Mouse (Mus musculus) heart, embryonic 13.5 days (tissue): ENCODE results near the gene Gm19935. TPM values are rescaled to one million over a fixed set of nuclear protein-coding genes. Genes with fewer than 3 reads are reported as not detected.

Source experiments
- ATAC-seq: fragments of 200-750 bp; cut with Nextera tagmentation; 2 replicates; pipeline ENCODE4 v1.8.0; 2017; ENCODE audit warnings: moderate TSS enrichment; ENCODE audit not compliant: insufficient number of reproducible peaks, low FRiP score, low TSS enrichment; ENCODE audit errors: extremely low read depth
- H3K27ac ChIP-seq: fragments of 300-500 bp; sonication (generic); replicated peaks from 2 replicates; pipeline ENCODE4 v1.5.1; 2015; ENCODE audit warnings: moderate library complexity, mild to moderate bottlenecking, inconsistent platforms
- H3K27me3 ChIP-seq: fragments of 300-500 bp; sonication (generic); replicated peaks from 2 replicates; pipeline ENCODE4 v1.6.1; 2015; ENCODE audit warnings: mild to moderate bottlenecking, inconsistent platforms
- H3K36me3 ChIP-seq: fragments of 300-500 bp; sonication (generic); 2 replicates; pipeline ENCODE4 v1.6.1; 2015; ENCODE audit warnings: mild to moderate bottlenecking, inconsistent platforms
- H3K4me1 ChIP-seq: fragments of 300-500 bp; sonication (generic); 2 replicates; pipeline ENCODE4 v1.6.1; 2015; ENCODE audit warnings: inconsistent platforms
- H3K4me2 ChIP-seq: fragments of 300-500 bp; sonication (generic); 2 replicates; pipeline ENCODE4 v1.6.1; 2015; ENCODE audit warnings: inconsistent platforms, mild to moderate bottlenecking, moderate library complexity
- H3K4me3 ChIP-seq: fragments of 300-500 bp; sonication (generic); 2 replicates; pipeline ENCODE4 v1.5.1; 2015; ENCODE audit warnings: moderate library complexity, mild to moderate bottlenecking, inconsistent platforms
- H3K9ac ChIP-seq: fragments of 300-500 bp; sonication (generic); 2 replicates; pipeline ENCODE4 v1.6.1; 2015; ENCODE audit warnings: inconsistent platforms, mild to moderate bottlenecking, moderate library complexity
- H3K9me3 ChIP-seq: fragments of 300-500 bp; sonication (generic); 2 replicates; pipeline ENCODE4 v1.6.1; 2016; ENCODE audit warnings: inconsistent platforms
- WGBS: fragments of 180-500 bp; shearing (Covaris S2); methylation state at CpG from one replicate; pipeline ENCODE4 v1.1.7; 2015; ENCODE audit warnings: mixed read lengths; 5-methylcytosine and 5-hydroxymethylcytosine counted together
- polyA plus RNA-seq: library from polyadenylated mRNA; unstranded; fragments of >200 nt; fragmentation: Nextera tagmentation; extraction: Ambion mirVana; gene quantifications from 2 replicates; pipeline ENCODE4 v1.2.1, GENCODE M21; 2015

Gm19935 gene
- polyA plus RNA-seq, 1 experiment from 2014 or later: not detected

- no peak for ATAC-seq
- Histone ChIP-seq H3K27me3 (no peaks in the 10 kb centered on the region), H3K4me3 (no peak overlapping the region), H3K4me1 (peaks cover 4% of the 10 kb centered on the region; the same call in 1 of the 2 replicates), H3K4me2 (no peak overlapping the region), H3K9ac (no peak overlapping the region), H3K9me3 (no peaks in the 10 kb centered on the region), H3K36me3 (no peaks in the 10 kb centered on the region), H3K27ac (no peak overlapping the region)
- 67% methylated on average over 9 of the region's 9 CpGs for WGBS
Observed at GRCm38 (mm10) chr8:90844179-90844967, 27.2 kb upstream of the Gm19935 start.

DNA sequence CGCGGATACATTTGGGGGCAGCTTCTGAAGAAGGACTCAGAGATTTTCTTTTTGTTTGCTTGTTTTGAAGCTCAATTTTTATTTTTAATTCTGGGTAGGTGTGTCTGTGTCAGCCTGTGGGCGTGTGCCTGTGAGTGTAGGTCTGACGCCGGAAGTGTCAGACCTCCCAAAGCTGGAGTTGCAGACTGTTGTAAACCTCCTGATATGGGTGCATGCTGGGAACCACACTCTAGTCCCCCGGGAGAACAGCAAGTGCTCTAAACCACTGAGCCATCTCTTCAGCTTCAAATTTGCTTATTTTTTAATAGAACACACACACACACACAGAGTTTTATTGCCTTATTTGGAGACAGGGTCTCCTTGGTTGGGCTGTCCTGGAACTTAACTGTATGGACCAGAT is 25.9 kb upstream of the Gm19935 start:
- 80% methylated on average over 6 of the region's 6 CpGs for WGBS
- H3K4me3 ChIP-seq: no peak overlapping the region
- no peak for ATAC-seq
- no peak overlapping the region for H3K27ac ChIP-seq
- no peak overlapping the region for H3K9ac ChIP-seq
- peaks cover 4% of the 10 kb centered on the region; the same call in 1 of the 2 replicates for H3K4me1 ChIP-seq
- no peaks in the 10 kb centered on the region for H3K27me3 ChIP-seq
- no peaks in the 10 kb centered on the region for H3K36me3 ChIP-seq
- H3K9me3 ChIP-seq: no peaks in the 10 kb centered on the region
- H3K4me2 ChIP-seq: no peak overlapping the region

DNA sequence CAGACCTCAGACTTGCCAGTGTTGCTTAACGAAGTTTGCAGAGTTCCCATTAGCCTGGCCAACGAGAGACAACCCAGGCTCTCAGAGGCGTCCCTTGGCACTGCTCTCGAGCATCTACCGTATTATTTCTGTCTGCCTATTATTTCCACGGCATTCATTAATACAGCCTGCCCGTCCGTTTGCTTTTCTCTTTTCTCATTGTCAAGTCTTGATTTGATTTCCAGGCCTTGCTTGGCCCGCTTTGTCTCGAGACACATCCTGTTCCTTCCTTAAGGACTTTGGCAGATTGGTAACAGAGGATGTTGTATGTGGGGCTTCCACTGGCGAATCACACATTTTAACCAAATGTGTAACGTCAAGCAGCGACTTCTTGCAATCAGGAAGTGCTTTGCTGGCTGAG is 24.1 kb upstream of the Gm19935 start:
- Histone ChIP-seq H3K4me1 (peaks cover 4% of the 10 kb centered on the region; the same call in 1 of the 2 replicates), H3K27me3 (no peaks in the 10 kb centered on the region), H3K9me3 (no peaks in the 10 kb centered on the region), H3K4me3 (no peak overlapping the region), H3K27ac (no peak overlapping the region), H3K36me3 (no peaks in the 10 kb centered on the region), H3K4me2 (no peak overlapping the region), H3K9ac (no peak overlapping the region)
- WGBS: 68% methylated on average over 13 of the region's 13 CpGs
- ATAC-seq: no peak

DNA sequence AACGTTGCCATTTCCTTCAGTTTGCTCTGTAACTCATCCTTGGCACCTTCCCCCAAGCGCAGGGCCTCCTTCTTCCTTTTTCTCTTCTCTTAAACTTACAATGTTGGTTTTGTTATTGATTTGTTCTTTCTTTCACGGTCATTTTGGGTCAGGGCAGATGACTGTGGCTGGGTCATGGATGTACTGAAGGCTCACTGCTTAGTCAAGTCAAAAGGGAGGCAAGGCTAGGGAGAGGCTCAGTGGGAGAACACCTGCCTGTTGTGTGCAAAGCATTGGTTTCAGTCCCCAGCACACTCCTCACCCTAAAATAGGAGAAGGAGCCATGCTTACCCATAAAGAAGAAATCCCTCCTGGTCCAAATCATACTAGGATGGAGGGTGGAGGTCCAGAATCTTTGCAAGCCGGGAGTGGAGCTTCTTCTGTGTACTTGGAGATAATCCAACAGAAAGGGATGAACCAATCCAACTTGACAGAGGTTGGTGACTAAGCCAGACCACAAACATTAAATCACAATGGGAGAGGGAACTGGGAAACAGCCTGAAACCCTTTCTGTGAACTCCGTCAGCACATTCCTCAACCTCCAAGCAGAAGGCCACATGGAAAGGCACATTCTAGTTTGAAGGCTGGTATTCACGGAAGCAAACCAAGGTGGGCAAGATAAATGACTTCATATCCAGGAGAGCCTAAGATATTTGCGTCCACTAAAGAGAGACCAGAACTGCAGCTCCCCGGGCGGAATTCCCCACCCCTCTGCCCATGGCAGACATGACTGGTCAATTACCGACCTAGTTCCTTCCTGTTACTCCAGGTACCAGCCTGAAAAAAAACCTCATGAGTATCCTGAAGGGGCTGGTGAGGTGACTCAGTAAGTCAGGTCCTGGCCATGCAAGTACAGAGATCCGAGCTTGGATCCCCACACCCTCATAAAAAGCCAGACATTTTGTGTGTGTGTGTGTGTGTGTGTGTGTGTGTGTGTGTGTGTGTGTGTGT is 22.8 kb upstream of the Gm19935 start:
- Histone ChIP-seq H3K9me3 (no peaks in the 10 kb centered on the region), H3K27me3 (no peaks in the 10 kb centered on the region), H3K36me3 (no peaks in the 10 kb centered on the region), H3K4me3 (no peak overlapping the region), H3K27ac (no peak overlapping the region), H3K4me1 (peaks cover 4% of the 10 kb centered on the region; the same call in 1 of the 2 replicates), H3K9ac (no peak overlapping the region), H3K4me2 (no peak overlapping the region)
- WGBS: 64% methylated on average over 11 of the region's 11 CpGs
- ATAC-seq: no peak

DNA sequence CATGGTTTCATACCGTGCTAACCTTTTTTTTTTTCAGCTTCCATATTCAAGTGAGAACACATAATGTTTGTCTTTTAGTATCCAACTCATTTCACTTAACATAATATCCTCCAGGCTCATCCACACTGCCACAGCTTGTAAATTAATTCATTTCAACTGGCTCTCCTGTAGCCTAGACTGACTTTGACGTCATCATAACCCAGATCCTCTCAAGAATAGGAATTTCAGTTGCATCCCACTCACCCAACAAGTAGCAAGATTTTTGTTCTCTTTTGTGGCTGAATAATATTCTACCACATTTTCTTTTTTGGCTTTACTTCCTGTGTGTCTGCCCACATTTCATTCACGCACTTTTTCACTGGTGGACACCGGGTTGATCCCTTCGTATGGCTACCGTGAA is 20.2 kb upstream of the Gm19935 start:
- Histone ChIP-seq H3K4me3 (no peak overlapping the region), H3K27me3 (no peaks in the 10 kb centered on the region), H3K4me2 (no peak overlapping the region), H3K9ac (no peak overlapping the region), H3K27ac (no peak overlapping the region), H3K36me3 (no peaks in the 10 kb centered on the region), H3K9me3 (no peaks in the 10 kb centered on the region), H3K4me1 (no peaks in the 10 kb centered on the region; the same call in 1 of the 2 replicates)
- no peak for ATAC-seq
- WGBS: 86% methylated on average over 6 of the region's 6 CpGs

DNA sequence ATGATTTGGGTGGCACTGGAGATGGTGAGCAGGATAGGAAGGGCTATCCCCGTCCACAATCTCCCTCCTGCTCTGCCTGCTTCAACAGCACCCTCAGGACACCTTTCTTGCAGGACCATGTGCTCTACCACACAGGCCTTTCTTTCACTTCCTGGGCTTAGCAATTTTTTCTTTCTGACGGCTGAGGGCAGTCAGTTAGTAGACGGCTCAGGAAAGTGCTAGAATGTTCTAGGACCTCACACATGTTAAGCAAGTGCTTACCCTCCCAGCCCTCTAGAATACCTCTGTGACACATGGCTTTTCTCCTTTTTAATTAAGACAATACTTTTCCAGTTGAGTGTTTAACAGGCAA is 17.1 kb upstream of the Gm19935 start:
- no peak for ATAC-seq
- Histone ChIP-seq H3K36me3 (no peaks in the 10 kb centered on the region), H3K4me3 (no peak overlapping the region), H3K9ac (no peak overlapping the region), H3K27ac (no peak overlapping the region), H3K4me1 (peaks cover 7% of the 10 kb centered on the region), H3K9me3 (no peaks in the 10 kb centered on the region), H3K4me2 (no peak overlapping the region), H3K27me3 (no peaks in the 10 kb centered on the region)
- 71% methylated on average over 3 of the region's 3 CpGs for WGBS

DNA sequence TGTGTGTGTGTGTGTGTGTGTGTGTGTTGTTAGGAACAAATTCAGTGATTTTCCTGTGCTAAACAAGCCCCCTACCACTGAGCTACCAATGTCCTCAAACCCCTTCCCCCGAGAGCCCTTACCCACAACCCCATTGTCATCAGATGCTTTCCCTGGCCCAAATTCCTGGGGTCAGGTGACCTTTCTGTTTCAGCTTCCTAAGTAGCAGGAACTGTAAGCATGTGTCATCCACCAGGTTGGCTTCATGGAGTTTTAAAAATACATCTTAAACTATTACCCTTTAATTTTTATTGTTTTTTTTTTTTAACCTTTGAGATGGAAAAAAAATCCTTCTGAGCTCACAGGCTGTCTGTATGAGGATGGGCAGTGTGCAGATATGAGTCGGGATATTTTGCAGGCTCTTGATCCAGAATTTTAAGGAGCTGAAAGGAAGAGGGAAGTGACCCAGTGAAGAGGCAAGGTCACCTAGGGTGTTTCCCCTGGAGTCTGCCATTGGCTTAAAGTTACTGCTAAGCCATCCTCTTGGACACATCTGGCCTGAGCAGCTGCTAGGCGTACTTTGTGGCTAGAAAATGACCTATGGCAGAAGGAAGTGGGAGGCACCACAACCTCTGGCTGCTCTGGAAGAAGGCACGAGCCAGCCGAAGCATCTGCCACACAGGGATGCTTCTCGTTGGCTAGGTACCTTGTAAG is 16.6 kb upstream of the Gm19935 start:
- no peak for ATAC-seq
- no peaks in the 10 kb centered on the region for H3K9me3 ChIP-seq
- no peak overlapping the region for H3K4me2 ChIP-seq
- H3K4me3 ChIP-seq: no peak overlapping the region
- WGBS: 63% methylated on average over 6 of the region's 6 CpGs
- peaks cover 11% of the 10 kb centered on the region for H3K4me1 ChIP-seq
- H3K36me3 ChIP-seq: no peaks in the 10 kb centered on the region
- no peak overlapping the region for H3K27ac ChIP-seq
- no peaks in the 10 kb centered on the region for H3K27me3 ChIP-seq
- no peak overlapping the region for H3K9ac ChIP-seq

DNA sequence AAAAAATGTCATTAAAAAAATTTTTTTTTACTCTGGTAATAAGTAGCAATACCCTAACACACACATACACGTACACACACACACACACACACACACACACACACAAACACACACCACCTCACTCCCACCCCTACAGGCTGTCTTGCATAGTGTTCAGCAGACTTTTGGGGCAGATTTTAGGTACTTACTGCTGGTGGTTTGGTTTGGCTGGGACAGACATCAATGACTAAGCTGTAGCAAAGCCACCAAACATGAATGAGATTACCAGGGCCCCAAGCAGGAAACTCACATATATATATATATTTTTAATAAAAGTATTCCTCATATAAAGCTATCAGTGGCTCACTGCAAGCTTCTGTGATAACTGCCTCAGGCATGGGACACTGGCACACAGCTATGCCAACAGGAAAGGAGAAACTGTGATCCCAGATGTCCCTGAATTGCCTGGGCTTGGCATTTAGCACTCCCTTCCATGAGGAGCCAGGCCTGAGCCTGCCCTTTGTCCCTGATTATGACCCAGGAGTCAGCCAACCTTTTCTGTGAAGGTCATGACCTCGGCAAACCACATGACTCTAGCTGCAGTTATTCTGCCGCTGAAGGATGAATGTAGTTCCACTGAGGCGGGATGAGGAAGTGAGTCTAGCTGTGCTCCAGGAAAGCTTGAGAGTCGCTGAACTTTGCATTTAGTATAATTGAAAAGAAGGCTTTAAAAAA is 15.5 kb upstream of the Gm19935 start:
- Histone ChIP-seq H3K4me2 (no peak overlapping the region), H3K27ac (no peak overlapping the region), H3K4me3 (no peak overlapping the region), H3K4me1 (peaks cover 16% of the 10 kb centered on the region), H3K9me3 (no peaks in the 10 kb centered on the region), H3K27me3 (no peaks in the 10 kb centered on the region), H3K36me3 (no peaks in the 10 kb centered on the region), H3K9ac (no peak overlapping the region)
- ATAC-seq: no peak
- WGBS: 56% methylated on average over 5 of the region's 5 CpGs

- WGBS: 53% methylated on average over 8 of the region's 8 CpGs
- Histone ChIP-seq H3K9me3 (no peaks in the 10 kb centered on the region), H3K4me1 (peaks cover 16% of the 10 kb centered on the region), H3K27ac (no peak overlapping the region), H3K4me3 (no peak overlapping the region), H3K4me2 (no peak overlapping the region), H3K27me3 (no peaks in the 10 kb centered on the region), H3K36me3 (no peaks in the 10 kb centered on the region), H3K9ac (no peak overlapping the region)
- ATAC-seq: no peak
Observed at GRCm38 (mm10) chr8:90830980-90831379, 13.8 kb upstream of the Gm19935 start.

GRCm38 (mm10) chr8:90829825-90830224 is 12.6 kb upstream of the Gm19935 start:
- no peak overlapping the region for H3K27ac ChIP-seq
- H3K4me3 ChIP-seq: no peak overlapping the region
- WGBS: 76% methylated on average over 1 of the region's 1 CpGs
- H3K9me3 ChIP-seq: no peaks in the 10 kb centered on the region
- ATAC-seq: no peak
- peak overlapping the region; percentile 91 for H3K4me2 ChIP-seq
- H3K4me1 ChIP-seq: peaks cover 16% of the 10 kb centered on the region
- no peaks in the 10 kb centered on the region for H3K36me3 ChIP-seq
- no peak overlapping the region for H3K9ac ChIP-seq
- no peaks in the 10 kb centered on the region for H3K27me3 ChIP-seq
